18 mouse cellular contexts compared by ENCODE assay signal in the genomic region with DNA sequence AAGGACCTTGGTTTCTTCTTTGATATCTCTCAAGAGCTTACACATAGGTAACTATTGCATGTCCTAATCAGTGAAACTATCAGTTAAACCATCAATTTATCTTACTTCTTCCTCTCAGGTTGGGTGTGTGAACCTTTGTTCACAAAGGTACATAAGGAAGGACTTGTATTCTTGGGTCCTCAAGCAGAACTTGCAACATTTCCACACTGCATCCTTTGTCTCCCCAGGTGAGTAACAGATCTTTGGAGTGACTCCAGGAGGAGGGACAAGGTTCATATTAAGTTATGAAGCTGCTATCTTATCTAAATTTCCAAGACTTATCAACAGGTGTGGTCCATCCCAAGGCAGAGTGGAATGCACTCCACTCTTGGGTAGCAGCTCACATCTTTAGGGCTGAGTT.
DNase-seq lines count a peak whose midpoint lies in the region; ATAC-seq and TF ChIP-seq lines count a peak whose summit lies in the region.
"Had no signal": no experiment of that assay in that cellular context is flagged by ENCODE, and none has a peak within 500 bp of the region (broad histone marks: within the 10 kb centered on the region; RNA-seq: fewer than 3 reads in every experiment).

No protein-coding gene starts in this region.

- no peaks in the 10 kb centered on the region for H3K9me3 ChIP-seq in intestine, embryonic 15.5 days
- peaks cover 10% of the 10 kb centered on the region for H3K9me3 ChIP-seq in intestine, postnatal 0 days (ENCODE audit: control insufficient read depth)
- peaks cover 14% of the 10 kb centered on the region; the same call in 1 of the 2 replicates for H3K9me3 ChIP-seq in forebrain, embryonic 12.5 days

- H3K4me3 ChIP-seq in intestine, embryonic 15.5 days (replicated peaks): no peak overlapping the region
- no peak overlapping the region for H3K4me3 ChIP-seq in intestine, postnatal 0 days (ENCODE audit: low read depth, low read length)
- no peak overlapping the region for H3K4me3 ChIP-seq in forebrain, embryonic 12.5 days (replicated peaks)
- H3K4me3 ChIP-seq: embryonic facial prominence, embryonic 10.5 days; embryonic facial prominence, embryonic 12.5 days had no signal

- H3K4me1 ChIP-seq in intestine, embryonic 15.5 days (replicated peaks): no peaks in the 10 kb centered on the region
- H3K4me1 ChIP-seq in intestine, postnatal 0 days (replicated peaks; ENCODE audit: control insufficient read depth, insufficient read depth, low read length): no peaks in the 10 kb centered on the region
- no peaks in the 10 kb centered on the region for H3K4me1 ChIP-seq in forebrain, embryonic 12.5 days
- H3K4me1 ChIP-seq: embryonic facial prominence, embryonic 10.5 days; embryonic facial prominence, embryonic 12.5 days had no signal

- H3K9ac ChIP-seq in intestine, embryonic 15.5 days: no peak overlapping the region
- no peak overlapping the region for H3K9ac ChIP-seq in intestine, postnatal 0 days (ENCODE audit: low read depth, low read length)
- no peak overlapping the region for H3K9ac ChIP-seq in forebrain, embryonic 12.5 days
- H3K9ac ChIP-seq: embryonic facial prominence, embryonic 12.5 days had no signal

- no peaks in the 10 kb centered on the region for H3K27me3 ChIP-seq in intestine, embryonic 15.5 days (replicated peaks)
- no peaks in the 10 kb centered on the region for H3K27me3 ChIP-seq in intestine, postnatal 0 days (replicated peaks; ENCODE audit: control insufficient read depth, insufficient read depth, low read length)
- no peaks in the 10 kb centered on the region for H3K27me3 ChIP-seq in forebrain, embryonic 12.5 days
- H3K27me3 ChIP-seq: embryonic facial prominence, embryonic 12.5 days had no signal

- TF ChIP-seq CTCF in intestine, postnatal 0 days (IDR thresholded peaks at IDR 0.05; ENCODE audit: low read depth): no peak

- peak; percentile 9 for DNase-seq in gonadal fat pad, adult 2 months (ENCODE audit: low read depth)
- DNase-seq in left cerebral cortex, adult 18-20 months (ENCODE audit: low spot score in 2 of 2): no peak
- no peak for DNase-seq in frontal cortex, postnatal 10 days (ENCODE audit: low spot score in 2 of 2)
- DNase-seq: adrenal gland, adult 2 months; adrenal gland, postnatal 10 days; adrenal gland, postnatal 25 days; cerebellum, adult 11 months; cerebellum, adult 18-20 months; cerebellum, adult 8-10 months; cerebellum, adult 9-11 months; cerebellum, postnatal 14 days had no signal

- ATAC-seq in intestine, embryonic 15.5 days: peak; percentile 55
- ATAC-seq in intestine, postnatal 0 days: peak; percentile 59
- no peak for ATAC-seq in forebrain, embryonic 12.5 days (ENCODE audit: low FRiP score)
- ATAC-seq: forebrain, embryonic 14.5 days; forebrain, embryonic 16.5 days had no signal

- H3K27ac ChIP-seq in intestine, embryonic 15.5 days: no peak overlapping the region
- H3K27ac ChIP-seq in intestine, postnatal 0 days (ENCODE audit: low read depth, low read length): no peak overlapping the region
- H3K27ac ChIP-seq in forebrain, embryonic 12.5 days: no peak overlapping the region
- H3K27ac ChIP-seq: embryonic facial prominence, embryonic 10.5 days; embryonic facial prominence, embryonic 12.5 days had no signal

- no peaks in the 10 kb centered on the region for H3K36me3 ChIP-seq in intestine, embryonic 15.5 days
- H3K36me3 ChIP-seq in intestine, postnatal 0 days (ENCODE audit: control insufficient read depth, insufficient read depth): no peaks in the 10 kb centered on the region
- no peaks in the 10 kb centered on the region for H3K36me3 ChIP-seq in forebrain, embryonic 12.5 days (replicated peaks)
- H3K36me3 ChIP-seq: embryonic facial prominence, embryonic 10.5 days; embryonic facial prominence, embryonic 12.5 days had no signal

- no peak overlapping the region for H3K4me2 ChIP-seq in intestine, embryonic 15.5 days (replicated peaks)
- H3K4me2 ChIP-seq in intestine, postnatal 0 days (replicated peaks; ENCODE audit: low read depth): no peak overlapping the region
- H3K4me2 ChIP-seq in forebrain, embryonic 12.5 days: no peak overlapping the region
- H3K4me2 ChIP-seq: embryonic facial prominence, embryonic 12.5 days had no signal
